Mouse (Mus musculus) embryonic fibroblast, embryonic 13.5 days (primary cell): ENCODE measurements at regions not wholly inside any gene's neighbourhood (a gene's known extent, or its start where the extent isn't known, plus 50 kb on each side); places are given as distances from the start of the nearest gene placed in this dataset.

ENCODE experiments used
- CTCF ChIP-seq: IDR thresholded peaks from 2 replicates; pipeline ENCODE4 v1.5.1; 2011; ENCODE audit warnings: mild to moderate bottlenecking, control low read depth, low read length, moderate library complexity, borderline replicate concordance; ENCODE audit not compliant: insufficient read depth
- POLR2A ChIP-seq: IDR thresholded peaks from 2 replicates; pipeline ENCODE4 v1.6.1; 2011; ENCODE audit warnings: low read depth, mild to moderate bottlenecking, control low read depth, low read length, moderate library complexity

DNA sequence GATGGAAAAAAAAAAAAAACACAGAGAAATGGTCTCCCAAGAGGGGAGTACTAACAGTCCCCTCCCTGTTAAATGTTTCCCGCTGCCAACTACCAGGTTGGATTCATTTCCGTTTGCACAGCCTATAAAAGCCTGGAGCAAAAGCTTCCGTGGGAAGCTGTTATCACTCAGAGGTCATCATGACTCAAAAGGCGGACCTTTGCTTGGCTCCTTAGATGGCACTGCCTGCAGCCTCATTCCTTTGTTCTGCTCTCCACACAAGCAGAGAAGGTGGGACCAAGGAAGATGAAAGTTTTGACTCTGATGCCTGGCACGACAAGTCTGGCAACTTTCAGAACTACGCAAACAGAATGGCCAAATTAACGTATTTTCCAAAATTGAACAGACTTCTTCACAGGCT, 85.5 kb upstream of the Frmd6 start:
- TF ChIP-seq CTCF (no peak), POLR2A (no peak)
